Mouse (Mus musculus): Measurements from ENCODE around the gene Dusp16. TPM values are rescaled to one million over a fixed set of nuclear protein-coding genes. Genes with fewer than 3 reads are reported as not detected.

Dusp16 gene
- total RNA-seq (2021): 1 to 10 TPM; 8.6 to 9.5 TPM
- long read RNA-seq, experiment 1, full-length matches to known transcripts: 3 of 4 reads
- long read RNA-seq, experiment 1, partial matches to known transcripts: 1 of 4 reads
- long read RNA-seq, experiment 1, other reads (novel, unspliced or antisense): 0 of 4 reads
- long read RNA-seq, experiment 2, partial matches to known transcripts: 1 of 6 reads
- long read RNA-seq, experiment 2, other reads (novel, unspliced or antisense): 5 of 6 reads

DNA sequence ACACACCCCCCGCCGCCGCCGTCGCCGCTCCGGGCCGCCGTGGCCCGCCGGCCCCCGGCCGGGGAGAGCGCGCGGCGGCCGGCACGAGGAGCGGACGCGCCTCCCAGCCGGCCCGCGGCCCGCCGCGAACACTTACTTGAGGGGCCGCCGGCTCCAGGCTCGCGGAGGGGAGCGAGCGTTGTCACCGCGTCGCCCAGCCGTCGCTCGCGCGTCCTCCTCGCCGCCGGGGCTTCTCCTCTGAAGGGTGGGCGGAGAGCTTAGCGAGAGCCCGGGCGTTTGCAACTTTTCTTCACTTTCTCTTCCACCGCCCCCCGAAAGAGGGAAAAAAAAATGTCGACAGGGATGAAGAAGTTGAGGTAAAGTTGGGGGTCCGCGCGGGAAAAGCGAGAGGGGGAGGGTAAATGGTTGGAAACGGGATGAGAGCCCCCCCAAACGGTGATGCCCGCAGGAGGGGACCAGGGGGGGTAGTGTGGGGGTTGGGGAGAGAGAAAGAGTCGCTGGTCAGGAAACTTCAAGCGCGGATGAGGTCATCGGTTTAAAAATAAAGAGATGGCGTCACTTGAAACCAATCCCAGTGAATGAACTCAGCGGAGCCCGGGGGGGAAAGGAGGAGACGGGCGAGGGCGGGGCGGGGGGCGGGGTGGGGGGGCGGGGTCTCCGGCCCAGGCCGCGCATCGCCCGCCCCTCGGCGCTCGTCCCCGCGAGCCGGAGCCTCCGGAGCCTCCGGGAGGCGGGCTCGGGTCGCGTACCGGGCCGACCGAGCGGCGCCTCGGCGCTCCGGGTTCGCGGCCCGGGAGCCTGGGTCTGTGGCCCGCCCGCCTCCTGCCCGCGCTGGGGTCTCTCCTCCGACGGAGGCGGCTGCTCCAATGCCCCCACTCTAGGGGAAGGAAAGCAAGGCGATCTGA, at the start of gene Dusp16:
Dusp16 (minus strand) TSS at position 485 of the 905 bp plus-strand sequence.
- peak; percentile 75 to 92 for DNase-seq (ENCODE audit: low spot score in 2 of 2)

DNA sequence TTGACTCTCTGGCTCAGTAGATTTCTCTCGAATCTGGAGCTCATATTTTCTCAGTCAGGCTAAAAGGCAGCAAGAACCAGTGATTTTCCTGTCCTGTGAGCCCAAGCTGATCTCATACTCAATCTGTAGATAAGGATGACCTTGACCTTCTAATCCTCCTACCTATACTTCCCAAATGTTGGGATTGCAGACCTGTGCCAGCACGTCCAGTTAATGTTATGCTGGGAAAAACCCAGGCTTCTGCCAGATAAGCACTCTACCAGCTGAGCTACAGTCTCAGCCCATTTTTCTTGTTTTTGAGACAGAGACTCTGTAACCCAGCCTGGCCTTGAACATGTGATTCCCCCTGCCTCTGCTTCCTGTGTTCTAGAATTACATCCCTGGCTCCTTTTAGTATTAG, 47.9 kb upstream of the Dusp16 start:
- DNase-seq (ENCODE audit: low spot score in 2 of 2): no peak

DNA sequence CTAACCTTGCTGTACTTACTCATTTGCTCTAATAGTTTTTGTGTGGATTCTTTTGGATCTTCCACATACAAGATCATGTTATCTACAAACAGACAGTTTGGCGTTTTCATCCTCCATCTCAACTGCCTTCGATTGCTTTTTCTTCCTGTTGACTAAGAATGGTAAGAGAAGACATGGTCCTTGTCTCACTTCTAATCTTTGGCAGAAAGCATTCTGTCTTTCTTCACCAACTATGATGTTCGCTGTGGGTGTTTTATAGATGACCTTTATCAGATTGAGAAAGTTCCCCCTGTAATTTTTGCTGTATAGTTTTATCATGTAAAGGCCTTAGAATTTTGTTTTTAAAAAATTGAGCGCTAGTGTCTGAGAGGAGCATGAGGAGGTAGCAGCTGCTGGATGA, 45.7 kb upstream of the Dusp16 start:
- no peak for DNase-seq (ENCODE audit: low spot score in 2 of 2)

DNA sequence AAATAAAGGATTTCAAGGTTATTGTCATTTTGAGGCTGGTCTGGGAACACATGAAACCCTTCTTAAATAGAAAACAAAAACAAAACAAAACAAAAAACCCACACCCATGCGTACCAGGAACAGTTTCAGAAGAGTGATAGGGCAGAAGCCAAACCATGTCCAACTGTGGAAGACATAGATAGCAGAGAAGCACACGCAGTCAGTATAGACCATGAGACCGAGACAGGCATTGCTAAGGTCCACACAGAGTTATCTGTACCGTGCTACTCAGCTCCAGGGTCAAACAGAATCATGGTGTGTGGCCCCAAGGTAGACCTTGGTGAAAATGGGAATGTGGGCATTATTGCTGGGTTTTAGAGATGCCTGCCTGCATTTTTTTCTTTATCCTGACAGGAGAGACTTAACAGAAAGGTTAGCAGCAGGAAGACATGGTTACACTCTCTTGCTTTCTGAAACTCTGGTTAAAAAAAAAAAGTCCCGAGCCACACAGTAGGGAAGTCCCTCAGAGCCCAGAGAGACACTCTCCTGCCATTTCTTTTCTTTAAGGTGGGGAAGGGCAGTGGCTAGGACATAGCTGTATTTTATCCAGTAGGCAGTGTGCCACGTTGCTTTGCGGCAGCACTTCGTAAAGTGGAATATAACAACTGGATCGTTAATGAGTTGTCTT, 42.3 kb upstream of the Dusp16 start:
- no peak for DNase-seq (ENCODE audit: low spot score in 2 of 2)

DNA sequence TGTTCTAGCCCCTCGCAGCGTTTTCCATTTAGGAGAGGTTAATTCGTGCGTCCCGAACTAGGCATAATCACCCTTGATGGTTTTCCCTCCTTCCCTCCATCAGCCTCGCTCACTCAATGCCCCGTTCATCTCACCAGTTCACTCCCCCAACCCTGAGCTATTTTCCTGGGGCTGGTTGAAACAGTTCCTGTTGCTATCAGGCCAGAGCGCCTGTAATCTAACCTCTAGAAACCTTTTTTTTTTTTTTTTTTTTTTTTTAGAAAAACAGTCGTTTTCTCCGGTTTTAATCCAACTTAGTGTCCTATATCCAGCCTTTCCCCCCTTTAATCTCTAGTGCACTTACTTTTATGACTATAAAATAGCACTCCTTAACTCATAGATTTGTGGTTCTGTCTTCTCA, 38.4 kb upstream of the Dusp16 start:
- DNase-seq (ENCODE audit: low spot score in 2 of 2): no peak

DNA sequence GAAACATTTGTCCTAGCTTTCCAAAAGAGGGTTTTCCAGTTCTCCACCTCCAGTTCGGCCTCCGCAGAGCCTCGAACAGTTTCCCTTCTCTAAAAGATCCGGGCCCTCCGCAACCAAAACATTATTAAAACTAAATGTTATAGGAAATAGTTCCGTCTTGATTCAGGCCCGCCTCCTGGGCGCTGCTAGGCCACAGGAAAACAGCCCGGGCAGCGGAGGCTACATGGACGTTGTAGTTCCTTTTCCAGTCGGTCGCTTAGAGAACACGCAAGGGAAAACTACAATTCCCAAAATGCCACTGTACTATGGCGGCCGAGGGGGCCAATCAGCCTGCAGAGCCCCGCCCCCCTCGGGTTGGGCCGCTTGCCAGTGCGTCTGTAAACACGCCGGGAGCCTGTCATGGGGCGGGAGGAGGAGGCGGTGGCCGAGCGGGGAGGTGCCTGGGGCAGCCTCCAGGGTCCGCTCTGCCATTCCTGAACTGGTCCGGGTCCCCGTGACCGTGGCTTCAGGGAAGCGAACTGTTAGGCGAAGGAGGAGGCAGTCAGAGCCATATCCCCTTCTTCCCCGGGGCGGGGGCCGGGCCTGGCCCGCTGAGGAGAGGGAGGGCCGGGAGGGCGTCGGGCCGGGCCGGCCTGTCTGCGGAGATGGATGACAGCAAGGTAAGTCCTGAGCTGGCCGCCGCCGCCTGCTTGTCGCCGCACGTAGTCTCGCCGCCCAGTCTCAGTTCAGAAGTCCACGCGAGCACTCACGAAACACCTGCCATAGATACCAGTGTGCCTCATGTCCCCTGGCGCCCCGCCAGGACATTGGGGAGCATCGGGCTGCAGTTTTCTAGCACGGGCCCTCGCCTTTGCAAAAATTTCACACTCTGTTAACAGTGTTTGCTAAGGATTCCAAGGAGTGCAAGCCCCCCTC, 37.6 kb upstream of the Dusp16 start, which contains the start of gene Crebl2:
Crebl2 (plus strand) TSS at position 369 of the 915 bp plus-strand sequence.
- DNase-seq (ENCODE audit: low spot score in 2 of 2): peak; percentile 100

DNA sequence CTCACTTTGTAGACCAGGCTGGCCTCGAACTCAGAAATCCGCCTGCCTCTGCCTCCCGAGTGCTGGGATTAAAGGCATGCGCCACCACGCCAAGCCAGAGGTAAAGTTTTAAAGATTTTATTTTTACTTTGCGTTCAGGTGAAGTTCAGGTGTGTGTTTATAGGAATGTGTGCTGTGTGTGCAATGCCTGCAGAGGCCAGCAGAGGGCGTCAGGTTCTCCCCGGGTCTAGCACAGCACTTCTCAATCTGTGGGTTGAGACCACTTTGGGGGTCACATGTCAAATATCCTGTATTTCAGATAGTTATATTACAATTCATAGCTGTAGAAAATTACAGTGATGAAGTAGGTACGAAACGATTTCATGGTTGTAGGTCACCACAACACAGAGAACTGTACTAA, 30.4 kb upstream of the Dusp16 start:
- no peak for DNase-seq (ENCODE audit: low spot score in 2 of 2)

DNA sequence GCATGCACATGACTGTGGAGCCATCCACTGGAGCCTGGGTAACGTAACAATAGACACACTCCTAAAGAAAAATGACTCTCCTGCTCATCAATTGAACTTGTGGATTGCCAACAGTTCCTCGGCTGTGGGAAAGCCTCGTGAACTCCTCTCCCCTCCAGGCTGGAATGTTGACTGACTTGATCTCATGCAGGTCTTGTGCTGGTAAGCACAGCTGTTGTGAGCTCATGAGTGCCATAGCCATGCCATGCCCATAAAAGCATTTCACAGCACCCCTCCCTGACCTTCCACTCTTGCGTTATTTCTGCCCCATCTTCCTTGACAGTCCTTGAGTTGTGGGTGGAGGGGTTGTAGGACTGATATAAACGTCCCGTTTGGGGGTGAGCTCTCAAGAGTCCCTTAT, 28.0 kb upstream of the Dusp16 start:
- no peak for DNase-seq (ENCODE audit: low spot score in 2 of 2)

DNA sequence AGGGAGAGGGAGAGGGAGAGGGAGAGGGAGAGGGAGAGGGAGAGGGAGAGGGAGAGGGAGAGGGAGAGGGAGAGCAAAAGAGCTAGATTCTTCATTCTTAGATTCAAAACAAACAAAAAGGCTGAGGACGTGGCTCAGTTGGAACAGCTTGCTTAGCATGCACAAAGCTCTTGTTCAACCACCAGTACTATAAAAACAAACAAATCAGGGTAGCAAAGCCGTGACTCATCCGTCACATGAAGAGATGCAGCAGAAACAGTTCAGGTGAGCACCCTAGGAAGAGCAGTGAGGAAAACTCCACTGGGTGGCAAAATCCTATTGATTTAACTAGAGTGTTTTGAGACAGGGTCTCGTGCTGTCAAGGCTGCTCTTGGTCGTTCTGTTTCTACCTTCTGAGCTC, 27.3 kb upstream of the Dusp16 start:
- DNase-seq (ENCODE audit: low spot score in 2 of 2): no peak

DNA sequence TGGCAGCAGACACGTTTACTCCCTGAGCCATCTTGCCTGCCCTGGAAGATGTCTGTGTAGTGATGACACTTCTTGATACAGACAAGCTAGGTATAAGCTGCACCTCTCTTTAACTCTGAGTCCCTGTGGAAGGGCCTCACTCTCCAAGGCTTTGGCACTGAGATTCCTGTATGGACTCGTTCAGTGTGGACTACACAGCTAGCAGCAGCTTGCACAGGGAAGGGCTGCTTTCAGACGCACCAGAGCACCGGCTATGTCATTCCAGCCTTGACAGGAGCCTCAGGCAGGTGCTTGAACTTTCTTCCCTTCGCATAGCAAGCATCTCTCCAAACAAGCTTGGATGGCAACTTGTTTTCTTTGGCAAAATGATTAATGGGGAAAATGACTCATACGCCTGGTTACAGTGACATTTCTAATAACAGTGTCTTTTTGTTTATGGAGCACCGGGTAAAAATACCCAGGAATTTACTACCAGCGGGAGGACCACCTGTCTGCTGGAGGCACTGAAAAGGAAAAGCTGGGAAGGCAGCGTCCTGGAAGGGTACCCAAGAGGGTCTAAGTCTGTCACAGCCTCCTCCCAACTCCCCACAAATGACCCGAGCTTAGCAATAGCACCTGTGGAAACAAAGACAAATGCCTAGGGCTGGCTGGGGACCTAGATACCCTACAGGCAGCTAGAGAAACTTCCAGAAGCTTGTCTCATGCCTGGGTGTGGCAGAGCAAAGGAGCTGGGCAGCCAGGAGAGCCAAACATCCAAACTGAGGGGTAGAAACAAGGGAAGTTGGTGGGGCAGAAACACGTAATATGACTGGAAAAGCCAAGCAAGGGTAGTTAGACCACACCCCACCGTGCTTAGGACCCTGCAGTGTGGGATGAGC, 24.9 kb upstream of the Dusp16 start:
- no peak for DNase-seq (ENCODE audit: low spot score in 2 of 2)

DNA sequence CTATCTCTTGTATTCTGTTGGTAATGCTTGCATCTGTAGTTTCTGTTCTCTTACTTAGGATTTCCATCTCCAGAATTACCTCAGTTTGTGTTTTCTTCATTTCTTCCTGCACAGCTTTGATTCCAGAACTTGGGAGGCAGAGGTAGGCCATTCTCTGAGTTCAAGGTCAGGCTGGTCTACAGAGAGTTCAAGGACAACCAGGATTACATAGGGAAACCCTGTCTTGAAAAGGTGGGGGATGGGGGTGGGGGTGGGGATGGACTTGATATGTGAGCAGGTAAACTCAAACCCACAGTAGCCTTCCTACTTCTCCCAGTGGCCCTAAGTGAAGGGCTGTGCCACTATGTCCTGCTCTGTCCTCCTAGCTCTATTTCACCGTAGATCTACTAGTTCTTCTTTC, 20.6 kb upstream of the Dusp16 start:
- no peak for DNase-seq (ENCODE audit: low spot score in 2 of 2)

DNA sequence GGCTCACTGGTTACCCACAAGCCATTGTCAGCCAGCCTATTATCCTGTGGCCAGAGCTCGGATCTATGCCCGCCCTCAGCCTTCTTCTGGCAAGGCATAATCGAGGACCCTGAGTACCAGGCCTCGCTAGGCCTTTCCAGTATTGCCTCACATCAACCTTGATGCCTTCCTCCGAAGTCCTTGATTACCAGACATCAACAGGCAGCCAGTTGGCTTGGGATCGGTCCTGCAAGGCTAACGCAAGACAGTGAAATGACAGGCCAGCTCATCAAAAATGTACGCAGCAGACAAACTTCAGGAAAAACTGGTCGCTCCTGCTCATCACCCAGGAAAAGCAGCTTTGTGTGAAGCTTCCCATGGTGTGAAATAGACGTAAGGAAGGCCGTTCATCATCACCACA, 15.4 kb upstream of the Dusp16 start:
- DNase-seq (ENCODE audit: low spot score in 2 of 2): no peak

DNA sequence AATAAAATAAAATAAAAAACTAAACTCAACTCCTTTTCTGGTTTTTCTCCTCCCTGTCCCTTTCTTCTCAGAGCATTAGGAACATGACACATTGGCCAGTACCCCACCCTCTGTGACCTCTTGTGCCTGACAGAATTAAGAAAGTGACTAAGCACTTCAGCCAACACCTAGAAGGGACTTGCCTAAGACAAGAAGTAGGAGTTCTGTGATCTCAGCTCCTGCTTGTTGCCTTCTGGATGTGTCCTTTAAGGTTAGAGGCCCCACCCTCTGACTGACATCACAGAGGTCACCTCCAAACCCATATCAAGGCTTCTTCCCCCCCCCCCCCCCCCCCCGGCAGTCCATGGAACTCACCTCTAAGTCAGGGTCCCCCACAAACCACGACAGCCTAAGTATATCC, 14.7 kb upstream of the Dusp16 start:
- no peak for DNase-seq (ENCODE audit: low spot score in 2 of 2)

DNA sequence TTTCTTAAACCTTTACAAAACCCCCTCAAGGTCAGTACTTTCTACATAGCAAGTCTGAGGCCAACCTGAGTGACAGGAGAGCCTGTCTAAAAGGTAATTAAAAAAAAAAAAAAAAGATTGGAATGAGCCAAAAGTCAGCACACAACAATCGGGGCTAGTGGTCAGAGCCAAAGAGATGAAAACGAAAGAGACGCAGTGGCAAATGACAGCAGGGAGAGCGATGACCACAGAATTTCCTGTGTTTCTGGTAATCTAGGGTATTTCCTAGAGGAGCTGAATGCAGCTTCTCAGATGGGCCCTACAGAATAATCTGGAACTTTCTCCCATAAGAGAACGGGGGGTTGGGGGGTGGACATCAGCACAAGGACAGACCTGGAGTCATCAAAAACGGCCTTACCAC, 13.7 kb upstream of the Dusp16 start:
- no peak for DNase-seq (ENCODE audit: low spot score in 2 of 2)

DNA sequence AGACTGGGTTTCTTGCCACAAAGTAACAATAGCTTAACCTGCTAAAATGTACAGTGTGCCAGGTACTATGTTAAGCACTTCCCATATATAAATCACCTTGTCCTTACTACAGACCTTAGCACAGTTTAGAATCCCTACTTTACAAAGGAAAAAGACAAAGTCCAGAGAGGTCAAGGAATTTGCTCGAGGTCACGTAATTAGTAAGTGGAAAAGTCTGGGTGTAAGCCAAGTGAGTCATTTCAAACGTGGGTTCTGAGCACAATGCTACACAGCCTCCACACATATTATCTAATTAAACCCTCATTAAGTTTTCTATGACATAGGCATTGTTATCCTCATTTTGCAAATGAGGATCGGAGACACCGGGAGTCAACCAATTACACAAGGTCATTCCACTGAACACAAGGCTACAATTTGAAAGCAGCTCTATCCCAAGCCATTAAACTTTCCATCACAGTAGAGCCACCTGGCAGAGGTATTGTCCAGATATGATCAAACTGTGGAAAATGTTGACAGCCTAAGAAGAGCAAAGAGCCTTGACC, 12.4 kb upstream of the Dusp16 start:
- no peak for DNase-seq (ENCODE audit: low spot score in 2 of 2)

DNA sequence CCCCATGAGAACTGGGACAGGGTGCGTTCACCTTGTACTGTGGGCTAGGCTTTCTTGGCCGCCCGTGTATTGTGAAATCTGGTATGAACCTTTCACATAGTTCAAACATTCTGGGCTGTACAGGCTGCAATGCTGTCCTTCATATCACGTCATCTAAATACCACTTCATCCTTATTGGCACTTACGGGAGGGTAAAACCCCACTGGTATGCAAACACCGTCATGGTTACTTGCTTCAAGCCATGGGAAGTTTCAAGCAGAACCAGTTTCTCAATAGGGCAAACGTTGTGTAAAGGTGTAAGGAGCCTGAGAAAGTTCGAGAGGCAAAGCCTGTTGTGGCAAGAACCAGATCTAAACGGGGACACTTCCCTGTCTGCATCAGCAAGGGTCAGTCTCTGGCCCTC, 10.2 kb upstream of the Dusp16 start:
- no peak for DNase-seq (ENCODE audit: low spot score in 2 of 2)

DNA sequence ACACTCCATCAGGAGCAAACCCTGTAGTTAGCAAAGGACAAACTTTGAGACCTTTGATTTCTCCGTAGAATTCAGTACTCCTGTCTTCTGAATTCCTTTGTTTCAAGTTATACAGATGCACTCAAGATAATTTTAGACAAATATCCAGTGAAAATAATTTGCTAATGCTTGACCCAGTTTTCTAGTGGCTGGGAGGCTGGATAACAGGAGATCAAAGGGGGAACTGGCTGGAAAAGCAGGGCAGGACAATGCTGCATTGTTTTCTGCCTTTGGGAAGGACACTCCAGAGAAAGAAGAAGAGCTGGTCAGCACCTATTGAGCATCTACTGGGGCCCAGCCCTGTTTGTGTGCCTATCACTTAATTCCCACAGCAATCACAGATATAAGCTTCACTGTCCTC, 9.1 kb upstream of the Dusp16 start:
- DNase-seq (ENCODE audit: low spot score in 2 of 2): no peak

DNA sequence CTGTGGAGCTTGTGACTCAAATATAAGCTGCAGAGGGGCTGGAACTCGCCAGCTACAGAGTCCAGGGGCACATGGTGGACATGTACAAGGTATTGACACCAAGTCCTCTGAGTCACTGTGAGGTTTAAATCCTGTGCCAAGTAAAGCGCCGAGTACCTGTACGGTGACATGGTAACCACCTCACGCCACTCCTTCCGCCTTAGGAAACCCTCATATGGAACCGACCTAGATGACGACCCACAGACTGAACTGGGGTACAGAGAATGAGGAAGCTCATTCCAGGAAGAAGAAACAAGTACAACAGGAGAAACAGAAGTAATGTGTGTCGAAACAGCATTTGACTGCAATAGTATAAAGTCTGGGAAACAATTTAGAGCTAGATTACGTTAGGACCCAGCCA, 3.9 kb upstream of the Dusp16 start:
- no peak for DNase-seq (ENCODE audit: low spot score in 2 of 2)

DNA sequence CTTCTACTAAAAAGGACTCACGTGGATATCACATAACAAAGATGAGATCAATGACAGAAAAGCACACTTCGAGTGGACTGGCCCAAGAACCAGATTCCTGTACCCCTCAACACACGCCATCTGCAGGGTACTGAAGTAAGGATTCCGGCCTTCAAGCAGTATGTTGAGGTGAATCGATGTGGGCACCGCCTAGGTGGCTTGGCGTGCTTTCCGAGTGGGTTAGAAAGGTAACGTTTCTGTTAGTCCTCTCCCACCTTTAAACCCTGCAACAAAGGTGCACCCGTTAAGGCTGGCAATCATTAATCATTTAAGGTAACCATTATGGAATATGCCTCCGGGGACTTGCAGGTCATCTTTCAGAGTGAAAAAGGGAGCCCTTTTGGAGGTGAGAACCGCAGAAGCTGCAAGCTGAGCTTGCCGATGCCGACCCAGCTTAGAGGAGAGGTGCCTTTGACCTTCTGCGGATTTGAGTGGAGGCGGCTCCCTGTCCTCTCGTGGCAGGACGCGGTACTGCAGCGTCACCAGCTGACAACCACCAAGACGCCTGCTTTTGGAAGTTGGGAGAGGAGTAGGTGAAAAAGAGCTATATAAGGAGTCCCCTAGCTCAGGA, 1.6 kb upstream of the Dusp16 start:
- peak; percentile 70 to 78 for DNase-seq (ENCODE audit: low spot score in 2 of 2)

All from layer of hippocampus, postnatal 14 days (tissue).